Mouse (Mus musculus) olfactory bulb, adult 2 months (tissue): ENCODE results near the gene Btbd16.

Source experiments
- CTCF ChIP-seq: fragments of 200-500 bp; IDR thresholded peaks from 2 replicates; pipeline ENCODE4 v1.5.1; 2012; ENCODE audit warnings: low read depth, mild to moderate bottlenecking, low read length, moderate library complexity; ENCODE audit not compliant: insufficient read depth
- POLR2A ChIP-seq: fragments of 200-500 bp; IDR thresholded peaks from 2 replicates; pipeline ENCODE4 v1.6.1; 2012; ENCODE audit warnings: mild to moderate bottlenecking, low read depth, low read length, moderate library complexity; ENCODE audit not compliant: insufficient read depth

DNA sequence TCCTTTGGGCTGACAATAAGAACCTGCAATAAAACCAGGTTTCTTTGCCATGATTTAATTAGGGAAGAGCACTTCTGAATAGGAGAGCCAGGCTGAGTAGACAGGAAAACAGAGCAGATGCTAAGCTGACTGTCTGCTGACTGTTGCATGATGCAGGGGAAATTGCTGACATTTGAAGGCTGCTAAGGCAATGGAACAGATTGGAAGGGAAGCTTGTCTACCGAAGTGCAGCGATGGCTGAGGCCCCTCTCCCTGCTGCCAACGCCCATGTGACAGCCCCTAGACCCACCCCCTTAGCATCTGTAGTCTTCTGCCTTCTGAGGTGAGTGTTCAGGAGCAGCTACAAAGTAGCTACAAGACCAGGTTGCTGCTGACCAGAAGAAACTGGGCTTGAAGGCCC lies 47.7 kb upstream of the Btbd16 start:
- TF ChIP-seq POLR2A: no peak
- no peak for TF ChIP-seq CTCF
